Mouse (Mus musculus) E14TG2a.4 (cell line): Measurements from ENCODE around the gene Nfs1.
"Not testable (repeated sequence)": the region's sequence is repeated elsewhere in the genome, so short reads cannot be mapped to it uniquely, and the experiment has no call there.

ENCODE experiments used
- CTCF ChIP-seq: conservative IDR thresholded peaks from 2 replicates; pipeline ENCODE4 v1.5.1; 2014; ENCODE audit warnings: low read length
- POU5F1 ChIP-seq: IDR thresholded peaks from 2 replicates; pipeline ENCODE4 v1.6.1; 2014; ENCODE audit warnings: low read length, borderline replicate concordance

GRCm38 (mm10) chr2:156112080-156112423 is 31.9 kb downstream of the Nfs1 start:
- not testable (repeated sequence) for TF ChIP-seq CTCF, POU5F1
